Mouse (Mus musculus): ENCODE results near the gene Dlg4. TPM values are rescaled to one million over a fixed set of nuclear protein-coding genes. Genes with fewer than 3 reads are reported as not detected.

Gene Dlg4
- polyA plus RNA-seq, 1 experiment = 7.6 TPM

- no peak for TF ChIP-seq GATA1 (IDR thresholded peaks at IDR 0.05; ENCODE audit: low read length)
Measured at GRCm38 (mm10) chr11:70053156-70053555, 36.4 kb downstream of the Dlg4 start.

DNA sequence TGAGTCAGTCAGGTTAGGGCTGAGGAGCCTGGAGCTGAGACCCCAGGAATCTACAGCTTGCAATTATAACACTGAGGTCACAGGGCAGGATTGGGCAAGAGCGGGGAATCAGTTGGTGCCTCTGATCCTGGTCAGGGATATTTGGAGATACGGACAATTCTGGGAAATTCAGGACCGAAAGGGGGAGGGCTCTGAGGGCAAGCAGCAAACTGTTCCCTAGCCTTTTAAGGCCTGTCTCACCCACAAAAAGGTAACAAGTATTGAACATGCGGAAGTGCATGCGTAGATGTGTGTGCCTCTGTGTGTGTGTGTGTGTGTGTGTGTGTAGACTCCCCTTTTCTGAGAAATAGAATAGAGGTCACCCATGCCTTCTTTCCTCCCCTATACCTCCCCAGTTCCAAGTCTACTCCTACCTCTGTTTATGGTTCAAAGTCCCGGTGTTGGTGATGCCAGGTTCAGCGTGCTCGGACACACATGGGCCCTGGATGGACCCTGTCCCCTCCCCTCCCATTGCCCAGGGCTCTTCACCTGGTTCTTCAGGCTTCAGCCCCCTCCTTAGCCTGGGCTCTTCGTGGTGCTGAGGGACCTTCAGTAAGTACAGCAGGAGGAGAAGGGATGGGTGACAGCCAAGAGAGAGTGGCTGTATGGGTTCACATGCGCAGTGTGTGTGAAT lies 37.3 kb downstream of the Dlg4 start, which contains the start of gene Asgr1:
Gene Asgr1, plus strand, starts transcription at position 188 of the 673 bp plus-strand sequence.
- TF ChIP-seq GATA1 (IDR thresholded peaks at IDR 0.05; ENCODE audit: low read length) = no peak

- TF ChIP-seq GATA1 (IDR thresholded peaks at IDR 0.05; ENCODE audit: low read length) = no peak
Measured at GRCm38 (mm10) chr11:70055618-70056214, 39.0 kb downstream of the Dlg4 start.

DNA sequence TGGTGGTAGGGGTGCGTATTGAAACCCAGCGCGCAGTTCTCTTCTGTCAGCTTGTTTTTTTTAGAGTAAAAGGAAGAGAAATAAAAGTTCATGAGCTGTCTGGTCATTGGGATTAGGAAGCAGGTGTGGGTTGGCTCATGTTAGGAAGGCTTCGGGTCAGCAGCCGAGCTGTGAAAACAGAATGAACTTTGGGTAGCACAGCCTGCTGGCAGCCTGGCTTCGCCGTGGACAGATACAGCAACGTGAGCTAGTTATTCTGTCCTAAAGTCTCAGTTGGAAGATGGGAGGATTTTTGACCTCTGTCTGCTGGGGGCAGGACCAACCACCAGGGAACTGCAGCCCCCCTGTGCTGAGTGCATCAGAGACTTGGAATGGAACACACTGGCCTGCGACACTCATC lies 41.1 kb downstream of the Dlg4 start:
- TF ChIP-seq GATA1 (IDR thresholded peaks at IDR 0.05; ENCODE audit: low read length) = no peak

GRCm38 (mm10) chr11:70059930-70060329 lies 43.2 kb downstream of the Dlg4 start:
- no peak for TF ChIP-seq GATA1 (IDR thresholded peaks at IDR 0.05; ENCODE audit: low read length)

GRCm38 (mm10) chr11:70063053-70063452 lies 46.3 kb downstream of the Dlg4 start:
- TF ChIP-seq GATA1 (IDR thresholded peaks at IDR 0.05; ENCODE audit: low read length) = no peak

- no peak for TF ChIP-seq GATA1 (IDR thresholded peaks at IDR 0.05; ENCODE audit: low read length)
Measured at GRCm38 (mm10) chr11:70066701-70067100, 50.0 kb downstream of the Dlg4 start.

DNA sequence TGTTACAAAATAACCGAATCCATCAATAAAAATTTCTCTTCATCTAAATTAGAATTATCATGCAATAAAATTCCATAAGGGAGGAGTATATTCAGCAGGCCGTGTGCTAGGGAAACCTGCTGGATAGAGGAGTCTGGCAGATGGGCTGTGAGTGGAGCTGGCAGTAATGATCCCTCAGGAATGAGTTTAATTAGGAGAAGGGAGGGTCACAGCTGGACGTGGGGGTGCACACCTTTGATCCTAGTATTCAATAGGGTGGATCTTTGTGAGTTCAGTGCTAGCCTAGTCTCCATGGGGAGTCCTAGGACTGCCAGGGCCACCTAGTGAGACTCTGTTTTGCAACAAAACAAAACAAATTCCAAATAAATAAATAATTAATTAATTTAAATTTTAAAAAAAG lies 51.5 kb downstream of the Dlg4 start:
- TF ChIP-seq GATA1 (IDR thresholded peaks at IDR 0.05; ENCODE audit: low read length) = no peak

- no peak for TF ChIP-seq GATA1 (IDR thresholded peaks at IDR 0.05; ENCODE audit: low read length)
Measured at GRCm38 (mm10) chr11:70070057-70070456, 53.3 kb downstream of the Dlg4 start.

GRCm38 (mm10) chr11:70074379-70075071 lies 57.8 kb downstream of the Dlg4 start:
- no peak for TF ChIP-seq GATA1 (IDR thresholded peaks at IDR 0.05; ENCODE audit: low read length)

DNA sequence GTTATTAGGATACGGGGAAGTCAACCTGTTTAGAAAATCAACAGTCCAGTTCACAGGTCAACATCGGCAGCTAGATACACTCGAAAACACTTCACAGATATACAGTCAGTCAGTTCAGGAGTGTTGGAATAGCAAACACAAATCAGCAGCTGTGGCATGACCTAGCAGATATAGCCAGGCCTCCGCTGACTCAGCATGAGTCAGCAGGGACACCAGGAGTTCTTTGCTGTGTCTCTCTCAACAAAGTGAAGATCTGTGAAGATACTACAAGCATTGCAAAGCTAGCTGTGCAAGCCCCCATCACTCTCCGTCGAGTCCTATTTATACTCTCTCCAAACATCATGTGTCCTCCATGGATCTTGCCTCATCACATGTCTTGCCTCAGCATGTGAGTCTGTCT lies 58.8 kb downstream of the Dlg4 start:
- TF ChIP-seq GATA1 (IDR thresholded peaks at IDR 0.05; ENCODE audit: low read length) = peak; percentile 35

DNA sequence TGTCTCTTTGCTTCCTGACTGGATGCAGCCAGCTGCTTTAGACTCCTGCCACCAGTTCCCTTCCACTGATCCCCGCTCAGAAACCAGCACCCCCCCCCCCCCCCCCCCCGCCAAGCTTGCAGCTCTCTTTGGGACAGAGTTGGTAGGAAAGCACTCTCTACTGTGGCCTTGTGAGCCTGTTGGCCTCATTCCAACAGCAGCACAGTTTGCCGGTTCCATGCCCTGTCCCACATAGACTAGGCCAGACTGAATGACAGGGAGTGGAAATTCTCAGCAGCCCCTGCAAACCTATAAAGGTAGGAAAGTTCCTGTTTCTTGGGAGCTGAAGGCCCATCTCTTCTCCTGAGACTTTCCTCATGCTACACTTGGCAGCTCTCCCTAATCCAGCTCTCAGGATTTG lies 60.7 kb downstream of the Dlg4 start:
- no peak for TF ChIP-seq GATA1 (IDR thresholded peaks at IDR 0.05; ENCODE audit: low read length)

GRCm38 (mm10) chr11:70079175-70079574 lies 62.4 kb downstream of the Dlg4 start:
- no peak for TF ChIP-seq GATA1 (IDR thresholded peaks at IDR 0.05; ENCODE audit: low read length)

DNA sequence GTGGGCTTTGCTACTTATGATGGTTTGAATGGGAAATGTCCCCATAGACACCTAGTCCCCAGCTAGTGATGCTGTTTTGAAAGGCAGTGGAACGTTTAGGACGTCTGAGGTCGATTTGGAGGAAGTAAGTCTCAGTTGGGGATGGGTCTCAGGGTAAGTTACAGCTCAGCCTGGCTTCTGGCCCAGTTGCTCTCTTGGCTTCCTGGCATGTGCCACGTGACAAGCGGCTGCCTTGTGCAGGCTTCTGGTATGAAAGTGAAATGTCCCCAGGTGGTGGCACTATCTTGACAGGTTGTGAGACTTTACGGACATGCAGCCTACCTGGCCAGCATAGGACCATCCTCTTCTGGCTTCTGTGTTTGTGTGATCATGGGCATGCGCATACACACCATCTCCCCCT lies 63.2 kb downstream of the Dlg4 start:
- TF ChIP-seq GATA1 (IDR thresholded peaks at IDR 0.05; ENCODE audit: low read length) = no peak

DNA sequence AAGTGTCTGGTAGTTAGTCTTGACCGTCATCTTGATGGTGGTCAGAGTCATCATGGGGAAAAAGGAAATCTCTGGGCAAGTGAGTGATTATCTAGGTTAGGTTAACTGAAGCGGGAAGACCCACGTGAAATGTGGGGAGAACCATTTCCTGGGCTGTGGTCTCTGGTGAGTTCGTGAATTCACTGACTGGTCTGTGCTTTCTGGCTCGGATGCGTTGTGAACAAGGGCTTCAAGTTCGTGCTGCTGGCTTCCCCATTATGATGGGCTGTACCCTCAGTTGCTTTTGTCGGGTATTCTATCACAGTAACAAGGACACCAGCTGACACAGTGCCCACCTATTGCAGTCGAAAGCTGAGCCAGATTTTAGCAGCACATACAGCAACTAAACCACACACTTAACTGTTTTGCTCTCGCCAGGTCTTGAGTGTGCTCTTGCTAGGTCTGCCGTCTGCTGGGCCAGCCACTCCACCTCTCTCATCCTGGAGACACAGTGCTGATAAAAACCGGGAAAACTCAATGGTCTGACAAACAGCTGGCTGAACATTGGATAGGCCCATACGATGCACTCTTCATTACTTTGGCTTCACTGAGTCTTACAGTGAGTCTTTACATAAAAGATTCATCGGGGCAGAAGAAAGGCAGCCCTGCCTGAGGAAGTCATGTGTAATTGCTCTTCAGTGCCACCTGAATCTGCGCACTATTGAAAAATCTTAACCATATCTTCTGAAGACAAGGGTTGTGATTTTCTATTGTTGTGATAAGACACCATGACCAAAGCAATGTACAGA lies 64.3 kb downstream of the Dlg4 start:
- TF ChIP-seq GATA1 (IDR thresholded peaks at IDR 0.05; ENCODE audit: low read length) = no peak

GRCm38 (mm10) chr11:70084563-70084962 lies 67.8 kb downstream of the Dlg4 start:
- TF ChIP-seq GATA1 (IDR thresholded peaks at IDR 0.05; ENCODE audit: low read length) = no peak

Data from G1E-ER4 (cell line).